Mouse (Mus musculus) frontal cortex, adult (tissue): Measurements from ENCODE around the gene Gab1.

Source experiments
- ATAC-seq: cut with Nextera tagmentation; 2 replicates; pipeline ENCODE4 v1.9.2; 2017; ENCODE audit warnings: mild to moderate bottlenecking, moderate library complexity, mixed read lengths; ENCODE audit not compliant: low TSS enrichment

The Gab1 gene

DNA sequence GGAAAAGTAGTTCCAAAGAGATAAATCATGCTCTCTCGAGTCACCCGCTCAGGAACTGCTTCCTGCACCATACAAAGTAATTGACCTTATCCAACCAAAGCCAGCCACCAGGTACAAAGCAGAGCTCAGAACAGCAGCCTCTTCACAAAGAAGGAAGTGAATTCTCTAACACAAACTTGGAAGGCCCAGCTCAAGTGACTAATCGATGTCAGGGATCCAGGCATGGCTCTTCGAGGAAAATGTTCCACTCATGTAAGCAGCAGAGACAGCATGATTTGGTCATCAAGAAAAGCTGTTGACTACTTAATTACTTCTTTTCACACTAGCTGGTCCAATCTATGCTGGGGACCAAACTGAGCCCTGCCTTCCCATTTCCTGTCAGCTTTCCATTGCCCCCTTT, 69.4 kb downstream of the Gab1 start:
- ATAC-seq = no peak

DNA sequence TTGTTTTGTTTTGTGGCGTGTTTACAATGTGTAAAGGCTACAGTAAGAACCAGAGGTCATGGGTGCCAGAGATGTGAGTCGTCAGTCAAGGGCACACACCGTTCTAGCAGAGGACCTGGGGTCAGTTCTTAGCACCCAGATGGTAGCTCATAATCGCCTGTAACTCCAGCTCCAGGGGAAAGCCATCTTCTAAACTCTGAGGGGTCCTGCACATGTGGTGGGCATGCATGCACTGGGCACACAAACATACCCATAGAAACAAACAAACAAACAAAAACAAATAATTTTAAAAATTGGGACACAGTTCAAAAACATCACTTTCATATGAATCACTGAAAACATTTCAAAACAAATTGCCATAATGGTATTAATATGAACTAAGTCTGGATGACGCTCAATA, 69.9 kb downstream of the Gab1 start:
- no peak for ATAC-seq

DNA sequence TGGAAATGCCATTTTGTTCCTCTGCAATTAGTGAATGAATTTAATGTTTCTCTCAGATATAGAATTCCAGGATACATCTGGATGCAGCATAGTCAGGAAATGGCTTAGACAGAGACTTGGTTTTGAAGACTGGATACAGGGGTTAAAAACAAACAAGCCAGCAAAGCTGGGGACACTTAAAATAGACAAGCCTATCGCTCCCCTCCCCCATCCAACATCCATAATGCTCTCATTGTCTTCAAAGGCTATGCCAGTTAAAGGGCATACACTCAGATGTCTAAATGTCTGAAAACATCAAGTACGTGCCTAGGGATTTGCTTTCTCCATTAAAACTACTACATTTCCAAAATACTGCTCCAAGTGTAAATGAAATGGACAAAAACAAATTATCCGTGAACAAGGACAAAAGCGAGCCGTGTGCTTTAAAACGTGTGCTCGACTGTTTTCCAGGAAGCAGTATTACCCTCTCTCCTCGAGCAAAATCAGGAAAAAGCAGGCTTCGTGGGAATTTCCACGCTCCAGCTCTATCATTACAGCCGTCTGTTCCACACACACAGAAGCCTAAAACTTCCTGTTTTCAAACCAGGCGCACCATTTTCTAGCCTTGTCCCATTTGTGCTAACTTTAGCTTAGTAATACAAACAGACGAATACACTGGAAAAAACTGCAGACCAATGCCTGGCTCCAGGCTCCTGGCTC, 72.4 kb downstream of the Gab1 start:
- ATAC-seq = 0 out of 2 replicates have a peak, but pooled peaks have one; percentile 21

DNA sequence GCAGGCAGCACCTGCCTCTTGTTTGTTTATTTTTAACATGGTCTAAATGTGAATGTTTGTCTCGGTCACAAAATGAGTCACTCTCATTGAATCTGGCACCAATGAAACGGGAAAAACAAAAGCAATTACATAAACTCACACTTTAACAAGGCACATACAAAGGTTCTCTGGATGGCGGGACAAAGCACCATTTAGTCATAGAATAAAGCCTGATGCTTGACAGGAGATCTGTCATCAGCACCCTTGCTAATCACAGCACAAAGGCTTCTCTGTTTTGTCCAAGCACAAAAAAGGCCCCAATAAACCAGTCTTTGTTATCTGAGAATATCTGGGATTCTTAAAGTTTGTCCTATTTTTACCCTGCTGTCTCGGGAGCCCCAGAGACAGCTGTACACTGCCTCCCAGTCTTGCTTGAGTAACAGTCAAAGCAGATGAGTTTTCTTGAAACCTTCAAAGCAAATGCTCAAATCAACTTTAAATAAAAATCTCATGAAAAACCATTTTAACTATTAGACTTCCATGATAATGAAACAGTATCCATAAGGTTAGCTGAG, 76.2 kb downstream of the Gab1 start:
- ATAC-seq = peak; percentile 81

DNA sequence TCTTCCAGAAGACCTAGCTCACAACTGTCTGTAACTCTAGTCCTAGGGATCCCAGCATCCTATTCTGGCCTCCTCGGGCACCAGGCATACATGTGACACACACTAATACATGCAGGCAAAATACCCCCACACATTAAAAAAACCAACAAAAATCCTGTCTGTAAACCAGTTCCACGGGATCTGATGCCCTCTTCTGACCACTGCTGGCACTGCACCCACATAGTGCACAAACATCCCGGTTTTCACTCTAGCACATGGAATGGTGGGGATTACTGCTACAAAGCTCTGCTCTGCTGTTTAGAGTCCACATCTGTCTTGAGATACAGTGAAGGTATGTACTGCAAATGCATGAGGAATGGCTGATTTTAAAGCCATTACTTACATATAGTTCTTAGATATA, 81.5 kb downstream of the Gab1 start:
- ATAC-seq = no peak

DNA sequence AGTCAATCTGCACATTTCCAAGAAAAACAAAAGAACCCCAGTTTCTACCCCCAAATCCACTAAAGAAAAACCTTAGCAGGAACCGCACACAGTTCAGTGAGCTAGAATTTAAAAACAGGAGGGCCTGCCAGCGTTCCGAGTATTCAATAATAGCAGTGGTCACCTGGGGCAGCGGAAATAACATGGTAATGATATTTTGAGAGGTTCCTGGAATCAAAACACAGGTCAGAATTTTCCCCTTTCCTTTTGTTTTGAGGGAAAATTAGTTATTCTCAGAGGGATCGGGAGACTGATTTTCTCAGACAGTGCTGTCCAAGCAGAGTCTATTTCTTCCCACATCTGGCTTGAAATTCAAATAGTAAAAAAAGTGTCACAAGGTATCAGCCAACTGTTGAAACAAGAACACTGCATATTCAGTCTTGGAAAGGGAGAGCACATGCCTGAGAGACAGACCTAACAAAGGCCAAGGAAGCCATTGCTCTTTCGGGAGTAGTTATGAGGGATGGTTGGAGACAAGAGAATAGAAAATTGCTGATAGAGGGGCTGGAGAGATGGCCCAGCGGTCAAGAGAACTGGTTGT, 82.0 kb downstream of the Gab1 start:
- no peak for ATAC-seq

DNA sequence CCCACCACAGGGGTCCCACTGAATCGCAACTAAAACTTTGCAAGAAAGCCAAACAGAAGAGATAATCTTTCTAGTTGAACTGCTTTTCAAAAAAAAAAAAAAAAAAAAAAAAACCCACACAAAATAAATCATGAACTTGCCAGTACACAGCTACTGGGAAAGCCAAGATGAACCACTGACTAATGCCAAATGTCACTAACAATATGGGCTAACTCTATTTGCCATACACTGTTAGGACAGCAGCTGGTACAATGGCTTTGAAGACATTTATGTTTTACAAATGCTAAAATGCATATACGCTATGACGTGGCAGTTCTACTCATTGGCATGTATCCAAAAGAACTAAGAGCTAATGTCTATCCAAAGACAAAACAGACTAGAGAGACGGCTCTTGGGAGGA, 84.2 kb downstream of the Gab1 start:
- ATAC-seq = no peak

DNA sequence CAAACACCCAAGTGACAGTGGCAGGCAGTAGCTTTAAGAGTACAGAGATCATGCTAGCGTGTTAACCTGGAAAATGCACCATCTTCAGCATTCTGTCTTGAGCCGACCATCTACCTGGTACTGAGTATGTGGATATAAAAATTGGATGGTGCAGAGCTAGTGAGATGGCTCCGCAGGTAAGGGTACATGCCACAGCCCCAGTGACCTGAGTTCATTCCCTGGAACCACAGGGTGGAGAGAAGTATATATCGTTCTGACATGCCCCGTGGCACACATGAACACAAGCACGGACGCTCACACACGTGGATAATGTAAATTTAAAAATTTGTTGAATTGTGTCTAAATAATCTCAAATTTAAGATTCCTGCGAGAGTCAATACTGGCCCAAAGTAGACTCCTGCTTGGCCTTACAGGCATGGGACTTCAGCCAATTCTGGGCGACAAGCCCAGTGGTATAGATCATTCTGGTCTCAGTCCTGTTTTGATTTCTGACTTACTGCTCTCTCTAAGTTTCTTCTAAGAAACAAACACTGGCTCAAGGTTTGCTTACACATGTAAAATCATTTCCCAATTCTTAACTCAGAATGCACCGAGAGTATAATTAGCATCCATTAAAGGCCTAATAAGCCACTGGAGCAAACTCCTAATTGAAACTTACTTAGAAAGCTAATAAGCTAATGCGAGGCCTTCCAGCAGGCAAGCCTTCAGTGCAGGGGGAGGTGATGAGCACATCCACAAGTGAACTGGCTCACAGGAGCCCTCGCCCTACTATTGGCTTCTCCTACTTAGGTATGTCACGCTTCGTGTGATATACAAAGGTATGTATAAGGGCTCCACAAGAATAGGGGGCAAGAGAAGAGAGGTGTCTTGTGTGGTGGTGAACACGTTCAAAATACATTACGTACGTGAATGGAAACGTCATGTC, 85.5 kb downstream of the Gab1 start:
- no peak for ATAC-seq

DNA sequence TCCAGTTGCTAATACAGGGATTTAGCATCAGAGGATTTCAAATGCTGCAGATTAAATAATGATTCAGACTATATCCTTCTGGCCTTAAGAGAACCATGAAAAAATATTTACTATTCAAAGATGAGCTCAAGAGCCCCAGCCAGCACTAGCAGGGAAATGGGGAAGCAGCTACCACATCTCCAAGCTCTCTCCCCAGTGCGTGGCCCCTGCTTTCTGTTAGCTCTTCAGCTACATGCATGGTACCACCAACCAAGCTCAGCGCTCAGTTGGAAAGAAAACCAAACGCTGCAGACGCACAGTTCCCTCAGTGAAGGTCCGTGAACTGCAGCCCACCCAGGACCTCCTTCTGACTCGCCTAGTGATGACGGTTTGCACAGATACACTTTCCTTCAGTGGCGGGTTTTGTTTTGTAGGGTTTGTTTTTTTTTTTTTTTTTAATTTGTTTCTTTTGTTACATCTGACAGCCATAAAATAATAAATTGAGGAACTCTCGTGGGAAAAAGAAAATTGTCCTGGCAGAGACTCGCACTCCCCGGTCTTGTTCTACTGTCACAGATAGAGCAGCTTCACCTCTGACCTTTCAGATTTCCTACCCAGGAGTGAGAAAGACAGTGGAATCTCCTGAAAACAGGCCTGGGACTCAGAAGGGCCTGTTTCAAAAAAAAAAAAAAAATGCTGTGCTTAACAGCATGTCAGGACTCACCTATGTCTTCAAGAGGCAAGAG, 86.4 kb downstream of the Gab1 start:
- ATAC-seq = no peak

DNA sequence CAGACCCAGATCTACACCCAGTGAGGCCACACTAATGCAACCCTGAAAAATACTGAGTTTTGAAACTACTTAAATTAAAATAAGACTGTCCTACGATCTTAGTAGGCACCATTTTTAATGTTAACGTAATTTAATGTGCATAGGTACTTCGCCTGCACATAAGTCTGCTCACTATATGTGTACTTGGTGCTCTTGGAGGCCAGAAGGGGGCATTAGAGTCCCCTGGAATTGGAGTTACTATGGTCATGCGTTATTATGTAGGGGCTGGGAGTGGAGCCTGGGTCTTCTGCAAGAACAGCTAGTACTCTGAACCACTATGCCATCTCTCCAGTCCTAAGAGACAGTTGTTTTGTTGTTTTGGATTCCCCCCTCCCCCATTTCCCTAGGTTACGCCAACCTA, 88.1 kb downstream of the Gab1 start:
- no peak for ATAC-seq

DNA sequence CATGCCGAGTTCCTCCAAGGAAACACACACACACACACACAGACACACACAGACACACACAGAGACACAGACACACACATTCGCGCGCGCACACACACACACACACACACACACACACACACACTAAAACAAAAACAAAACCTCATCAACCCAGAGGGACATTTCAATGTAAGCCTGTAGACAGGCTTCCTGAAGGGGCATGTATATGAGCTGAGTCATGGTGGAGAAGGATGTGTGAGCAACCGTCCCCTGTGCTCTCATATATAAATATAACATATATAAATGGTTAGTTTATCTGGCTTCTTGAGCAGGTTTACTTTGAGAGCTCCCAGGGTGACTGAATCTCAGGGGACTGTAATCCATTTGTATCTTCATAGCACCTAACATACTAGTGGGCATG, 91.0 kb downstream of the Gab1 start:
- ATAC-seq = no peak

DNA sequence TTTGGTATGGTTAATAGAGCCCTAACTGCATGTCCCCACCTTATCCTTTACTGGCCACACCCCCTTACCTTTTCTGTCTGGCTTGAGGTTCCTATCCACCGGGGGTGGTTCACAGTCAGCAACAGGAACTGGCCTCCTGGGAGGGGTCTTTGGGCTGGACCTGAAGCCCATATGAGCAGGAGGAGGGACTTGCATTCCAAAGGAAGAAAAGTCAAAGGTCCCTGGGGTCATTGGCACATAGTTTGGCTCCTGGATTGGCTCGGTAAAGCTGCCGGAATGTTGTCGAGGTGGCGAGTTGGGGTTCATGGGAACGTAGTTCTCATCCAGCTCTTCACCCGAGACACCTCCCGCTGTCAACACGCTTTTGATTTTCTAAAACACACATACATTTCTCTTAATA, 95.8 kb downstream of the Gab1 start:
- ATAC-seq = no peak

DNA sequence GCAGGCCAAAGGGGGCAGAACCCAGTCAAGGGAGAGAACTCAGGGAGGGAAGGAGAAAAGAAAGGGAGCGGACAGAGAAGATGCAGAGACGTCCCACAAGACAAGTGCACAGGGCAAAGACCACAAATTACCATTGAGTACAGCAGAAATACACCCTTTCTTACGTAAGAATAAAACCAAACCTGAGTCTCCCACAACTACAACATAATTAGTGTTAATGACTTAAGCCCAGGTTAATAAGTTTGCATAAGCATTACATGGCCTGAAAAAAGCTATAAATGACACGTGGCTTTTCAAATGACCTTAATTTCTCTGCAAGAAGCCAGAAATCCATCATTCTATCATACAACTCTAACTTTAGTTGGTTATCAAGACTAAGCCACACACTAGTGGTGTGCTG, 97.0 kb downstream of the Gab1 start:
- no peak for ATAC-seq

DNA sequence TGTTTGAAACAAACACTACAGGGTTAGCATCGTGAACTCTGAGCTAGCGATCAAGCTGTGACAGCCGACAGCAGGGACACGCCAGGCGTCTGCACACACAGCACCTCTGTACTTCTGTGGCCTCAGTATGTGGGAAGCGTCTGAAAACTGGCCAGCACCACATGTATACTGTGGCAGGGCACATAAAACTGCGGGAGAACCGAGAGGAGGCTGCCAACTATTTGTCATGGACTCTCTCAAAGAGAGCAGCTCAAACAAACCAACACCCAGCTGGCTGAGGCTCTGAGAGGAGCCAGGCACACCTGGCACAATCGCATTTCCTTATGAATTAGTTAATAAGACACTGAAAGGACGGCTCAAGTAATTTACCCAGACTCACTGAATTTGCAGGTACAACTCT, 99.0 kb downstream of the Gab1 start:
- ATAC-seq = no peak

DNA sequence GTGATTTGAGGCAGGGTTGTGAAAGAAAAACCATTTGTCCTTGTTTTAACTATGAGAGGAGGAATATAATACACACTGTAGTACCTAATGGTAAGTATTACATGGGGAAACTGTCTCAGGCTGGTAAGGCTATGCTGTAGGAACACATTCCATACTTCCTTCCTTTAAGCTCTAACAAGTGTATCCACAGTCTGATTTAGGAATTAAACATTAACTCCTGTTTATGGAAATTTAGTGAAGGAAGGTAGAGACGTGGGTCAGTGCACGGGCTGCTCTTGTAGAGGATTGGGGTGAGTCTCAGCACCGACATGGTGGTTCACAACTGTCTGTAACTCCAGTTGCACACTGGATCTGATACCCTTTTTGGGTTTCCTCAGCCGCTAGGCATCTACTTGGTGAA, 100.0 kb downstream of the Gab1 start:
- ATAC-seq = no peak

DNA sequence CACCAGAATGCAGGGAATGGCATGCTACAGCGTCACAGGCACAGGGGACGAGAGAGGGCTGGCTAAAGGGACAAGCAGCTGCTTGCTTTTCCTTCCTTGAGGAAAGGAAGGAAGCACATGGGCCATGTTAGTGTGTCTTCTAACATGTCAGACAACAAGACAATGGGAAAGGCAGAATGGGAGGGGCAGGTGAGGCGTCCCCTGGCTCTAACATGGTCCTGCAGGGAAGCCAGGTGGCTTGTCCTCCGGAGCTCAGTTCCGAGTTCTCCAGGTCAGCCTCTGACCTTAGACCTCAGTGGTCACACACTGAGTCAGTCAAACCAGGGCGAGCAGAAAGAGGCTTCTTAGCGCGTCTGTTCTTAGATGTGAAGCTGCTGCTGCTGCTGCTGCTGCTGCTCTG, 103.9 kb downstream of the Gab1 start:
- ATAC-seq = no peak

DNA sequence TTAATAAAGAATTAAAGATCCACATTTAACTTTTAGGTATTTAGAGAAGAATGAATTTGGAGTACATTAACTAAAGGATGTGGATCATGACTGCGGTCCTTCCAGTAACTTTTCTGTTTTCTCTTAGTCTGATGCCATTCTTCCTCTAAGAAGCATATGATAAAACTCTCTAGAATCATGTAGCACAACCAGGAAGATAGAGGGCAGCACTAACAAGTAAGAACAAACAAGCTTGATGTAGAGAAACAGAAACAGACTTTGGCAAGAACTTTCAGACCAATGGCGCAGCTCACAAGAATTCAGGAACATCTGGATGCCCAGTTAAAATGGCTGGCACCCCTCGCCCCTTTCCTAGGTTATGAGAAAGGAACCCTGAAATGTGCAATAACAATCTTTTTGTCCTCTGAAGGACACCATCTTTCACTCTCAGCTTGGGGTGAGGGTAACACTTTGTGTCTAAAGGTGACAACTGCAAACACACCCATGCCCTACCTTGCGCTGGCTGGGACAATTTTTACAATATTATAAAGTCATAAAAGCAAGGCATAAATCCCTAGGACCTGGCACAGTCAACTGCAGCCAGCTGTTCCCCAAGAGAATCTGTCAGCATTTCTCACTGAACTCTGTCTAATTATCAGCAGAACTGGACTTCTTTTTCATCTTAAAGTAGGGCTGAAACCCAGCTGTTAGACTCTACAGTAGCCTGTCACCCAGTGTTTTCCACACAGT, 107.4 kb downstream of the Gab1 start:
- ATAC-seq = peak; percentile 77; the same call in 1 of the 2 replicates

DNA sequence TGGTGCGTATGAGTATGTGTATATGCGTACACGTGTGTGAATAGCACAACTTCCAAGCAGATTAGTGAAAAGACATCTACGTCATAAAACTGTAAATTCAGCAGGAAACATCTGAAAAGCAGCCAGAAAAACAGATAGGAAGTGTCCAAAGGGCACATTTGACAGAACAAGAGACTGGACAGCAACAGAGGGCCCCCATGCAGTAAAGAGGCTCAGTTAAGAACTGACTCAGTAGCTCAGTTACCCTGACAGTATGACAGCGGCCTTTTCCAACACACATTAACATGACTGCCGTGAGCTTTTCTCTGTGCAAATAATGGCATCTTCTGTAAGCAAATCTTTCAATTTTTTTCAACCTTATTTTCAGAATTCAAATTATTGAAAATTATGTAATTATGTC, 111.9 kb downstream of the Gab1 start:
- no peak for ATAC-seq

DNA sequence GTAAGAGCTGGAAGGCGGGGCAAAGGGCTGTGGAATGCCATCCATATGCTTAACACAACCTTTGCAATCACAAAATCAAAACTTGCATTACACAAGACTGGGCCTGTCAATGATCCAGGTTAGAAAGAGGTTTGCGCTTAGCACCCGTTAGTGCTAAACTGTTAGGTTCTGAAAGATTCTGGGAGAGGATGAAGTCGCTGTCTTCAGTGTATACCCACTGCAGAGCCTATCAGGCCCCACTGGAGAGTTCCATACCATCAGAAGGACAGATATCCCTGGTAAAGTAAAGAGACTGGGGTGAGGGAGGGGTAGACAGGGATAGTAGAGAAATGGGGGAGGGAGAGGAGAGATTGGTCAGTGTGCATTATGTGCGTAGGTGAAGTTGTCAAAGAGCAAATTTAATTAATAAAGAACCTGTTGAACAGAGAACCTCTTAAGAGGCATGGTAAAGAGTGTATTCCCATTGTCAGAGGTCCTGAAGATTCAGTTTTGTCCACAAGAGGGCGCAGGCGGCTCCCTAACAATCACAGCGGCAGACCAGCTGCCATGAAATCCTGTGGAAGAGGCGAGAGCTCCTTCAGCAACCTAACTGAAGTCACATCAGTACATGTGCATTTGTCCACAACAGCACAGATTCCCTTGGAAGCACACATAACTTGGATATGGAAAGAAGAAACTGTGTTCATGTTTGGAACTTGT, 127.2 kb downstream of the Gab1 start:
- peak; percentile 100 for ATAC-seq

DNA sequence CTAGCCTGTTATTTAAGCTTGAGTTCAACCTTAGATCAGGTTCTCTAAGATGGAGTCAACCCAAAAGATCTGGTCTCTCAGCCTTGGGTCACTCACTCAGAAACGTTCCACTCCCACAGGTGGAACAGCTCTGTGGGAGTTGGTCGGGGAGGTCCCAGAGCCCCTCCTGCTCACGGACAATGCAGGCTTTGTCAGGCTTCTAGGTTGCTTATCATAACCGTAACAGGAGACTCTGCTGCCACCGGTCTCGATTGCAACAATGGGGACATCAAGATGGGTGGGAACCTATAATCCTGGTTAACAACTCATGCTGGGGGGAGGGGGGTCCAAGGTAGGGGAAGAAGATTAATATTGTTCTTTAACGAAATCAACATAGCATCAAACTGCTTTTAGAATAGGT, 127.9 kb downstream of the Gab1 start:
- no peak for ATAC-seq

DNA sequence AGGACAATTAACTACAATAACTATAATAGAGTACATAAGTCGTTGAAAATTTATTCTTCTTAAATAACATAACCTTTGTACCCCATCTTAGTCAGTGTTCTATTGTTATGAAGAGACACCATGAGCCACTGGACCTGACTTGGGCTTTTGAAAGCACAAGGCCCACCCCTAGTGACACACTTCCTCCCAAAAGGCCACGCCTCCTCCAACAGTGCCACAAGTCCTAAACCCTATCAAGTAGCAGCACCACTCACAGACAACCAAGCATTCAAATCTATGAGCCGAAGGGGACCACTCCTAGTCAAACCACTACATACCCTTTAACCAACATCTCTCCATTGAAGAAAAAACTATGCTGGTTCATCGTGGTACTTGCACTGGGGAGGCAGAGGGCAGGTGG, 131.2 kb downstream of the Gab1 start:
- ATAC-seq = no peak
